Comparison of ENCODE assay signal across 9 mouse cellular contexts in genomic region chr1:21002246-21003142, GRCm38 (mm10). TPM values are rescaled to one million over a fixed set of nuclear protein-coding genes. Genes with fewer than 3 reads are reported as not detected.
DNase-seq lines count a peak whose midpoint lies in the region; ATAC-seq and TF ChIP-seq lines count a peak whose summit lies in the region.
"Had no signal": no experiment of that assay in that cellular context is flagged by ENCODE, and none has a peak within 500 bp of the region (broad histone marks: within the 10 kb centered on the region; RNA-seq: fewer than 3 reads in every experiment).

No protein-coding gene starts in this region.

- no peak overlapping the region for H3K27ac ChIP-seq in heart, embryonic 12.5 days (ENCODE audit: poor library complexity, severe bottlenecking)
- no peak overlapping the region for H3K27ac ChIP-seq in forebrain, postnatal 0 days (ENCODE audit: low read depth, low read length)
- no peak overlapping the region for H3K27ac ChIP-seq in lung, embryonic 14.5 days (ENCODE audit: low read depth)

- H3K27me3 ChIP-seq in heart, embryonic 12.5 days (replicated peaks): no peaks in the 10 kb centered on the region
- H3K27me3 ChIP-seq in forebrain, postnatal 0 days (ENCODE audit: insufficient read depth, low read length): no peaks in the 10 kb centered on the region
- no peaks in the 10 kb centered on the region for H3K27me3 ChIP-seq in lung, embryonic 14.5 days (ENCODE audit: insufficient read depth, low read length)

- DNase-seq in heart, adult 11 months: peak; percentile 95
- DNase-seq in Muller cell, postnatal 12 days (ENCODE audit: inconsistent ontology term): peak; percentile 52
- peak; percentile 51 for DNase-seq in forebrain, postnatal 0 days
- peak; percentile 53 for DNase-seq in lung, embryonic 14.5 days
- no peak for DNase-seq in urinary bladder, postnatal 36 days (ENCODE audit: low spot score in 2 of 2)
- DNase-seq in kidney, adult 11 months: no peak
- DNase-seq: kidney, adult 2 months had no signal

- H3K4me2 ChIP-seq in heart, embryonic 12.5 days: no peak overlapping the region
- no peak overlapping the region for H3K4me2 ChIP-seq in forebrain, postnatal 0 days (ENCODE audit: low read depth)
- no peak overlapping the region for H3K4me2 ChIP-seq in lung, embryonic 14.5 days

- H3K9ac ChIP-seq in heart, embryonic 12.5 days: no peak overlapping the region
- no peak overlapping the region for H3K9ac ChIP-seq in forebrain, postnatal 0 days
- H3K9ac ChIP-seq in lung, embryonic 14.5 days: no peak overlapping the region

- H3K36me3 ChIP-seq in heart, embryonic 12.5 days: peaks cover 74% of the 10 kb centered on the region
- no peaks in the 10 kb centered on the region for H3K36me3 ChIP-seq in forebrain, postnatal 0 days (ENCODE audit: insufficient read depth)
- peaks cover 67% of the 10 kb centered on the region for H3K36me3 ChIP-seq in lung, embryonic 14.5 days (ENCODE audit: insufficient read depth)

- no peak for ATAC-seq in heart, embryonic 12.5 days (ENCODE audit: insufficient number of reproducible peaks, low FRiP score)
- ATAC-seq in forebrain, postnatal 0 days: peak; percentile 80
- ATAC-seq in lung, embryonic 14.5 days (ENCODE audit: insufficient read depth): peak; percentile 69
- no peak for ATAC-seq in megakaryocyte-erythroid progenitor cell, adult 5-6 weeks (replicated peaks; ENCODE audit: low FRiP score, low TSS enrichment, poor library complexity, severe bottlenecking)

- no peak overlapping the region for H3K4me3 ChIP-seq in heart, embryonic 12.5 days
- no peak overlapping the region for H3K4me3 ChIP-seq in forebrain, postnatal 0 days (ENCODE audit: low read depth, low read length)
- no peak overlapping the region for H3K4me3 ChIP-seq in lung, embryonic 14.5 days (ENCODE audit: low read depth, low read length)

- H3K9me3 ChIP-seq in heart, embryonic 12.5 days (replicated peaks): no peaks in the 10 kb centered on the region
- no peaks in the 10 kb centered on the region for H3K9me3 ChIP-seq in forebrain, postnatal 0 days (ENCODE audit: low read length)
- no peaks in the 10 kb centered on the region for H3K9me3 ChIP-seq in lung, embryonic 14.5 days (ENCODE audit: low read depth, low read length)

- 0 out of 2 replicates have a peak, but pooled peaks have one; percentile 6 for TF ChIP-seq CTCF in forebrain, postnatal 0 days (IDR thresholded peaks at IDR 0.05; ENCODE audit: low read depth)
- TF ChIP-seq CTCF in lung, embryonic 14.5 days (IDR thresholded peaks at IDR 0.05; ENCODE audit: low read depth): no peak

- 78% methylated on average over 14 of the region's 14 CpGs for WGBS in heart, embryonic 12.5 days
- WGBS in forebrain, postnatal 0 days: 69% methylated on average over 14 of the region's 14 CpGs
- WGBS in lung, embryonic 14.5 days: 82% methylated on average over 14 of the region's 14 CpGs

- peaks cover 15% of the 10 kb centered on the region for H3K4me1 ChIP-seq in heart, embryonic 12.5 days (replicated peaks)
- H3K4me1 ChIP-seq in forebrain, postnatal 0 days (ENCODE audit: insufficient read depth): no peaks in the 10 kb centered on the region
- 0 out of 2 replicates have a peak, but pooled peaks cover 4% of the 10 kb centered on the region for H3K4me1 ChIP-seq in lung, embryonic 14.5 days (ENCODE audit: insufficient read depth)

RNA-seq across cellular contexts. Expression of gene Efhc1, which starts 51.1 kb away (rescaled TPM):
- 0.99 and 1.1 TPM in 2 replicates for polyA plus RNA-seq in heart, embryonic 12.5 days (2016; fragmentation: Nextera tagmentation; extraction: Ambion mirVana)
- total RNA-seq in forebrain, postnatal 0 days (2014; rRNA removed): 3.0 and 7.6 TPM in 2 replicates
- polyA plus RNA-seq in forebrain, postnatal 0 days (2015; fragmentation: Nextera tagmentation; extraction: Ambion mirVana): 2.2 and 3.1 TPM in 2 replicates
- 2.3 and 3.0 TPM in 2 replicates for polyA plus RNA-seq in lung, embryonic 14.5 days (2014; fragmentation: Nextera tagmentation; extraction: Ambion mirVana)
- not detected in 2 replicates for total RNA-seq in megakaryocyte-erythroid progenitor cell, adult 5-6 weeks (2014; fragmentation: Nextera tagmentation)
- not detected in 2 replicates for total RNA-seq in megakaryocyte-erythroid progenitor cell, adult 5-6 weeks (2017)

Comparison
In these comparisons a context has a peak if more than half of its experiments do, and no peak if none do; other contexts are left out.
1. DNase-seq: peak in heart, adult 11 months (single experiment), Muller cell, postnatal 12 days (single experiment), forebrain, postnatal 0 days (single experiment) and lung, embryonic 14.5 days (single experiment); none in urinary bladder, postnatal 36 days (0 of 2) and kidney, adult 11 months (single experiment).
2. ATAC-seq: peak in forebrain, postnatal 0 days (single experiment) and lung, embryonic 14.5 days (single experiment); none in heart, embryonic 12.5 days (single experiment) and megakaryocyte-erythroid progenitor cell, adult 5-6 weeks (single experiment).